Mouse (Mus musculus): ENCODE results near the gene Psmb3.
"Not testable (repeated sequence)": the region's sequence is repeated elsewhere in the genome, so short reads cannot be mapped to it uniquely, and the experiment has no call there.

Gene Psmb3

GRCm38 (mm10) chr11:97703039-97703826 is at the start of gene Psmb3:
Psmb3 (plus strand) TSS chr11:97703399.
- DNase-seq (ENCODE audit: low spot score), result peak; percentile 98

GRCm38 (mm10) chr11:97654210-97654609 is 49.0 kb upstream of the Psmb3 start:
- DNase-seq (ENCODE audit: low spot score), result no peak

GRCm38 (mm10) chr11:97656269-97656971 is 46.8 kb upstream of the Psmb3 start:
- no peak for DNase-seq (ENCODE audit: low spot score)

- no peak for DNase-seq (ENCODE audit: low spot score)
Measured at GRCm38 (mm10) chr11:97657184-97657945, 45.8 kb upstream of the Psmb3 start.

- DNase-seq (ENCODE audit: low spot score), result not testable (repeated sequence)
Measured at GRCm38 (mm10) chr11:97657967-97658366, 45.2 kb upstream of the Psmb3 start.

GRCm38 (mm10) chr11:97658751-97659266 is 44.4 kb upstream of the Psmb3 start:
- no peak for DNase-seq (ENCODE audit: low spot score)

GRCm38 (mm10) chr11:97659267-97659989 is 43.8 kb upstream of the Psmb3 start:
- no peak for DNase-seq (ENCODE audit: low spot score)

- no peak for DNase-seq (ENCODE audit: low spot score)
Measured at GRCm38 (mm10) chr11:97659990-97660714, 43.0 kb upstream of the Psmb3 start.

- DNase-seq (ENCODE audit: low spot score), result no peak
Measured at GRCm38 (mm10) chr11:97660734-97661647, 42.2 kb upstream of the Psmb3 start.

- no peak for DNase-seq (ENCODE audit: low spot score)
Measured at GRCm38 (mm10) chr11:97661648-97662133, 41.5 kb upstream of the Psmb3 start.

- DNase-seq (ENCODE audit: low spot score), result no peak
Measured at GRCm38 (mm10) chr11:97662207-97662892, 40.8 kb upstream of the Psmb3 start.

GRCm38 (mm10) chr11:97662893-97663527 is 40.2 kb upstream of the Psmb3 start, which contains the start of gene Mllt6:
Mllt6 (plus strand) TSS chr11:97663414.
- no peak for DNase-seq (ENCODE audit: low spot score)

GRCm38 (mm10) chr11:97663528-97664338 is 39.5 kb upstream of the Psmb3 start:
- DNase-seq (ENCODE audit: low spot score), result no peak

GRCm38 (mm10) chr11:97664339-97664665 is 38.9 kb upstream of the Psmb3 start:
- no peak for DNase-seq (ENCODE audit: low spot score)

- no peak for DNase-seq (ENCODE audit: low spot score)
Measured at GRCm38 (mm10) chr11:97664771-97665240, 38.4 kb upstream of the Psmb3 start.

GRCm38 (mm10) chr11:97665431-97665830 is 37.8 kb upstream of the Psmb3 start:
- DNase-seq (ENCODE audit: low spot score), result no peak

- no peak for DNase-seq (ENCODE audit: low spot score)
Measured at GRCm38 (mm10) chr11:97666221-97666620, 37.0 kb upstream of the Psmb3 start.

GRCm38 (mm10) chr11:97666794-97667193 is 36.4 kb upstream of the Psmb3 start:
- no peak for DNase-seq (ENCODE audit: low spot score)
